Mouse (Mus musculus): ENCODE data around the gene Stoml3. TPM values are rescaled to one million over a fixed set of nuclear protein-coding genes. Genes with fewer than 3 reads are reported as not detected.

Stoml3 gene
- total RNA-seq, 2 experiments from 2014 or later, result not detected

GRCm38 (mm10) chr3:53477468-53477867, 11.0 kb upstream of the Stoml3 start:
- ATAC-seq (replicated peaks; ENCODE audit: poor library complexity), result no peak

- no peak for ATAC-seq (replicated peaks; ENCODE audit: poor library complexity)
Measured at GRCm38 (mm10) chr3:53478419-53479046, 9.9 kb upstream of the Stoml3 start.

- ATAC-seq (replicated peaks; ENCODE audit: poor library complexity), result peak; percentile 85
Measured at GRCm38 (mm10) chr3:53483414-53484059, 4.9 kb upstream of the Stoml3 start.

- no peak for ATAC-seq (replicated peaks; ENCODE audit: poor library complexity)
Measured at GRCm38 (mm10) chr3:53486561-53486960, 1.9 kb upstream of the Stoml3 start.

GRCm38 (mm10) chr3:53486996-53487576, 1.4 kb upstream of the Stoml3 start:
- ATAC-seq (replicated peaks; ENCODE audit: poor library complexity), result 0 out of 2 replicates have a peak, but pooled peaks have one; percentile 46

- ATAC-seq (replicated peaks; ENCODE audit: poor library complexity), result no peak
Measured at GRCm38 (mm10) chr3:53498351-53498905, 10.0 kb downstream of the Stoml3 start.

- peak; percentile 85 for ATAC-seq (replicated peaks; ENCODE audit: poor library complexity)
Measured at GRCm38 (mm10) chr3:53502428-53502827, 14.0 kb downstream of the Stoml3 start.

GRCm38 (mm10) chr3:53513096-53513495, 24.6 kb downstream of the Stoml3 start:
- peak; percentile 86 for ATAC-seq (replicated peaks; ENCODE audit: poor library complexity)

- no peak for ATAC-seq (replicated peaks; ENCODE audit: poor library complexity)
Measured at GRCm38 (mm10) chr3:53514221-53515065, 26.0 kb downstream of the Stoml3 start.

- ATAC-seq (replicated peaks; ENCODE audit: poor library complexity), result no peak
Measured at GRCm38 (mm10) chr3:53522794-53523193, 34.3 kb downstream of the Stoml3 start.

- ATAC-seq (replicated peaks; ENCODE audit: poor library complexity), result peak; percentile 85
Measured at GRCm38 (mm10) chr3:53525737-53526136, 37.3 kb downstream of the Stoml3 start.

GRCm38 (mm10) chr3:53530305-53530704, 41.9 kb downstream of the Stoml3 start:
- ATAC-seq (replicated peaks; ENCODE audit: poor library complexity), result no peak

- ATAC-seq (replicated peaks; ENCODE audit: poor library complexity), result peak; percentile 61
Measured at GRCm38 (mm10) chr3:53532091-53532490, 43.6 kb downstream of the Stoml3 start.

- ATAC-seq (replicated peaks; ENCODE audit: poor library complexity), result no peak
Measured at GRCm38 (mm10) chr3:53552691-53553090, 64.2 kb downstream of the Stoml3 start.

GRCm38 (mm10) chr3:53555031-53555952, 66.8 kb downstream of the Stoml3 start:
- no peak for ATAC-seq (replicated peaks; ENCODE audit: poor library complexity)

- ATAC-seq (replicated peaks; ENCODE audit: poor library complexity), result no peak
Measured at GRCm38 (mm10) chr3:53557388-53558214, 69.1 kb downstream of the Stoml3 start.
